Mouse (Mus musculus) mouse trophoblast stem cell (cell line): ENCODE results near the gene Fcer2a.

Experiments
- in situ Hi-C, 2 experiments: fragments of 300-500 bp; cut with MseI, MboI; formaldehyde crosslinking; loops; 2 replicates in 1 of 2; 3 replicates in 1 of 2; pipeline ENCODE4 v1.15.1; 2025

Gene Fcer2a

DNA sequence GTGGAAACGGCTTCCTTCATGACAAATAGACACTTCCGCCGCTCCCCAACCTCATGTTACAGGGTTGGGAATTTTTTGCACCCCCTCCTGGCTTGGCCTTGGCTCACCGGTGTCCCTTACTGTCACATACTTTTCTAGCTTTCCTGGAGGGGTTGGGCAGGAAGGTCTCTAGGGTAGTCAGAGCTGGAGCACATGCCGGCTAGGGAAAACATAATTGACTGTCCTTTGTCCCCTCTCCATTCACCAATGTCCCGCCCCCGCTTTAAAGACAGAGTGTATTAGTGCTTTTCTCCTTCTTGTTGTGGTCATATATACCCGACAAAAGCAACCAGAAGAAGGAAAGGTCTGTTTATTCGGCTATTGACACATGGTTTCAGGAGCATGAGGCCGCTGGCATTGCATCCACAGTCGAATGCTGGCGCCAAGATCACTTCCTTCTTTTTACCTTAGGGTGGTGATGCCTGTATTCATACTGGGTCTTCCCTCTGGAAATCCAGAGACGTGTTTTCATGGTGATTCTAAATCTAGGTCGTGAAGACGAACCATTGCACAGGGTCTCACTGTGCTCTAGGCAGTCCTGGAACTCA is 16.9 kb downstream of the Fcer2a start:
- in situ Hi-C loops: no loop called here

DNA sequence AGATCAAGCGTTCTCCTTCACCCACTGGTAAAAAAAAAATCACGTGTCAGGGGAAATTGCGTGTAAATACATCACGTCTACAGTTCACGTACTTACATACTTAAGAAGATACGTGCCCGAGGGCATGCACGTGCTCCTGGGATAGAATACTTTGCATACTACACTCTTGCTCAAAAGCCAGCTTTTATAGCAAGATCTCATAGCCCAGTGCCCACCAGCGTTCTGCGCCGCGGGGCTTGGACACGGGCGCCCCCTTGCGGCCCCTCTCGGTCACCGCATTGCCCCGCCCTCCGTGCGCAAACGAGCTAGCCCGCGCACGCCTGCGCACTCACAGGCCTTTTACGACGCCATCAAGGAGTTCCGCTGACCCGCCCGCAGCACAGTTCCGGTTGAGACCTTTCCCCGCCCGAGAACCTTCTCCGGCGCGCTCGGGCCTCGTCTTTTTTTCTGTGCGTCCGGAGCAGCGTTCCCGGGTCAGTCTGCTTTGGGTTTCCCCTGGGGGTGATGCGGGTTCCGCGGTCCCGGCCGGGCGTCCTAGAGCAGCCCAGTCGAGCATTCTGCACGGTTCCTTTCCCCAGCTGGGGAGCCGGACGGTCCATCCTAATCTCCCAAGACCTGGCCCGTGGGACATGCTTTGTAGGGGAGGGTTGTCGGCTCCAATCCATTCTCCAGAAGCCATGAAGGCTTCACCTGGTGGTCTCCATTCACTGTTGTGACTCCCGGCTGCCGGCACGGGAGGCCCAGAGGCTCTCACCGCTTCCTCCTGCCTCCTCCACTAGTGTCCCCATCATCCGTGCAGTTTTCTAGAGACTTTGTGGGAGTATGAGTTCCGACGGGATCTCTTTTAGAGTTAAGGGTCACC is 17.6 kb downstream of the Fcer2a start, which contains the start of gene Trappc5:
Trappc5 (plus strand) TSS at position 169 of the 862 bp plus-strand sequence.
- in situ Hi-C loops: no loop called here

- in situ Hi-C loops: loop anchor here in 1 of 2 experiments (5.0 kb wide), 1 partner anchor 42 kb away; the partner anchor contains the start of gene Stxbp2
Observed at GRCm38 (mm10) chr8:3674671-3675070, 19.3 kb downstream of the Fcer2a start.

DNA sequence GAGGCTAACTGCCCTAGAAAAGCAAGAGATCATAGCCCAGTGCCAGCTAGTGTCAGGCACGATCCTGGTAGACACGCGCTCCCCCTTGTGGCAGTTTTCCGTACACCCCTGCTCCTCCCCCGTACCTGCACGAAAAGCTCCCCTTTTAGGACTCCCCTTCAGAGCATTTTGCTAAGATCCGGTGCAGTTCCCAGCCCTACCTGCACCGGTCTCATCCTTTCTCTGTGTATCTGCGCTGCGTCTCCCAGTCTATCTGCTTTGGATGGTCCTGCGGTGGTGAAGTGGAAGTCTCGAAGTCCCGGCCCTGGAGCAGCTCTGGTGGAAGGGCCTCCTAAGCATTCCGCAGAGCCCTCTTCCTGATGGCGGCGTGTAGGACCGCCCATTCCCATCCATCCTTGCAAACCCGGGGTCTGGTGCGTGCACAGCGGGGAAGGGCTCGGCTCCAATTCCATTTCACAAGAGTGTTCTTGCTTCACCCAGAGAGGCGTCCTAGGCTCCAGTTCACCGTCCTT is 21.9 kb downstream of the Fcer2a start, which contains the start of gene Fcor:
Fcor (minus strand) TSS at position 383 of the 512 bp plus-strand sequence.
- in situ Hi-C loops: loop anchor here in 1 of 2 experiments (5.0 kb wide), 1 partner anchor 40 kb away; the partner anchor contains the start of gene Stxbp2

DNA sequence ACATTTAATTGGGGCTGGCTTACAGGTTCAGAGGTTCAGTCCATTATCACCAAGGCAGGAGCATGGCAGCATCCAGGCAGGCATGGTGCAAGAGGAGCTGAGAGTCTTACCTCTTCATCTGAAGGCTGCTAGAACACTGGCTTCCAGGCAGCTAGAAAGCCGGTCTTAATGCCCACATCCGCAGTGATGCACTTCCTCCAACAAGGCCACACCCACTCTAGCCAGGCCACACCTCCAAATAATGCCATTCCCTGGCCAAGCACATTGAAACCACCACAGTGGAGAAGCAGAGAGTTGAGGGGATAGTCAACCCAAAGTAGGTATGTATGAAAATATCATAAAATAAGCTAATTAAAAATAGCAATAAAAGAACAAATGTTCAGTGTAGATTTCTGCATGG is 23.6 kb downstream of the Fcer2a start:
- in situ Hi-C loops: loop anchor here in 1 of 2 experiments (5.0 kb wide), 1 partner anchor 38 kb away; the partner anchor contains the start of gene Stxbp2

DNA sequence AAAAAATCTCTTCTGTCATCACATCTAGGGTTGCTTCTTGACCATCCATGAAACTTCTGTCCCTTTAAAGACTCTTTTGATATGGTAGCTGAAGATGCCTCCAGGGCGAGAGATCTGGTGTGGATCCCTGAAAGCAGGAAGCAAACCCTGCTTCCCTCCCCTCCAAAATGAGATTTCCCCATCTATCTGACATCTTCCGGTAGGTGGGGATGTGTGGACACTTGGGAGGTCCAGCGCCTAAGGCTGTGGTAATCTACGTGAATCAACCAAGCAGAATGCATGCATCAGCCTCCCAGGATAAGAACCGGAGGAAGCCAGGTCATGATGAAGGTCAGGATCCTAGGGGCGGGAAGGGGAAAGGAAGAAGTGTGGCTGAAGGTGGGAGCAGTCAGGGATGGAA is 28.5 kb downstream of the Fcer2a start, which contains the start of gene Mcemp1:
Mcemp1 (plus strand) TSS at position 248 of the 400 bp plus-strand sequence.
- in situ Hi-C loops: no loop called here

DNA sequence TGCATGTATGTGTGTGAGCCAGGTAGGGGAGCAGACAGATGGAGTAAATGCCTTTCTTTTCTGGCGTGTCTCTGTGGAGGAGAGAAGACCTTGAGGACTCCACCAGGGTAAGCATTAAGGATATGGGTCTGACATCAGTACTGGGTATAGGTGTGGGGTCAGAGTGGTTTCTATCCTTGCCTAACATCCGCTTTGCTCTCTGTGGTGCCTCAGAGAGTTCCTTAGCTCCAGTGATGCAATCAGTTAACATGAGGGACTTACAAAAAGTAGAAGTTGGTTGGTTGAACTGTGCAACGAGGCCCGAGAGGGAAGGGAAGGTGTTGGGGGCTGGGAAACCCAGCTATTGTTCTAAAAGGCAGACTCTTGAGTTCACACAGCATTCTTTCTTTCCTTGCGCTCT is 29.6 kb downstream of the Fcer2a start:
- in situ Hi-C loops: no loop called here

GRCm38 (mm10) chr8:3660889-3661288 is 33.1 kb downstream of the Fcer2a start:
- in situ Hi-C loops: no loop called here

GRCm38 (mm10) chr8:3656725-3657381 is 37.1 kb downstream of the Fcer2a start:
- in situ Hi-C loops: no loop called here

DNA sequence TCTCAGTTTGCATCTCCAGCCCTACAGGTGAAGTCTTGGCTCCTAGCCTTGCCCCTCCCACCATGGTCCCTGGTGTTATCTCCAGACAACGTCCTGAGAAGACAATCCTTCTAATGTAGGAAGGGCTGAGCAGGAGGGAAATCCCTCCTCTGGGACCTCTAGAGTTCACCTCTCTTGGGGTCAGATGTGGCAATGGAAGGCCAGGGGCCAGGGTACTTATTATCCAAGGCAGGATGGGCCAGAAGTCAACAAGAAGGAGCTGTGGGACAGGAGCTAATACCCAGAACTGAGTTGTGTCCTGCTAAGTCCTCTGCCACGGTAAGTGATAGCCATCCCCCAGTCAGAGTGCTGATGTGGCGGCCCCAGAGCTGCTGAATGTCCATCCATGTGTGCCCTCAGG is 38.4 kb downstream of the Fcer2a start, which contains the start of gene Retn:
Retn (plus strand) TSS at position 245 of the 400 bp plus-strand sequence.
- in situ Hi-C loops: no loop called here

- in situ Hi-C loops: no loop called here
Observed at GRCm38 (mm10) chr8:3654726-3655508, 39.1 kb downstream of the Fcer2a start.

GRCm38 (mm10) chr8:3652845-3653244 is 41.1 kb downstream of the Fcer2a start:
- in situ Hi-C loops: no loop called here

DNA sequence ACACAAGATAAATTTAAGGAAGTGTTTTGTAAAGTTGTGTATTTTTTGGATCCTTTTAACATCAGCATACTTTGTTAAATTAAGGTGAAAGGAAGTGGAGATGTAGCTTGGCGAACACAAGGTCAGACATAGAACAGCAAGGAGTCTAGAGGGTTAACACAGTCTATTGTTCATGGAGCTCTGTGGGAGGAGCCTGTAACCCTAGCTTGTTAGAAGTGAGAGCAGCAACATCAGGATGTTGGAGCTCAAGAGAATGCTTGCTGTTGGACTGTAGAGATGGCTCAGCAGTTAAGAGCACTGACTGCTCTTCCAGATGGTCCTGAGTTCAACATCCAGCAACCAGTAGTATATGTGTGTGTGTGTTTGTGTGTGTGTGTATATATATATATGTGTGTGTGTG is 45.0 kb downstream of the Fcer2a start:
- in situ Hi-C loops: no loop called here

GRCm38 (mm10) chr8:3648268-3648667 is 45.7 kb downstream of the Fcer2a start:
- in situ Hi-C loops: no loop called here

DNA sequence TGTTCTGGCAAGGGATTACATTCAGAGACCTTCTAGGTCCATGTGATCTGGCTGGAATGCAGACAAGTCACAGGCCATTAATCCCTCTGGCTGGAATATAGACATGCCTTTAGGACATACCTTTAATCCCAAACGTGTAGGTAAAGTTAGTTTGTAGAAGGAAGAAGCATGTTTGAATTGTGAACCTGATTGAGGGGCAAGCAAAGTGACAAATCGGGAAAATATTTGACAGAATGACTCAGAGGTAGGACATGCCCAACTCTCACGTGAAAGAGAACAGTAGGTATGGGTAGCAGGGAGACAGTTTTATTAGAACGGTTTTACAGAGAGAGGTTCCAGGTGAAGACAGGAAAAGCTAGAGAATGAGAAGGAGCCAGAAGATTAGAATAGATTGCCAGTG is 46.4 kb downstream of the Fcer2a start:
- in situ Hi-C loops: no loop called here

- in situ Hi-C loops: no loop called here
Observed at GRCm38 (mm10) chr8:3646824-3647531, 47.0 kb downstream of the Fcer2a start.

DNA sequence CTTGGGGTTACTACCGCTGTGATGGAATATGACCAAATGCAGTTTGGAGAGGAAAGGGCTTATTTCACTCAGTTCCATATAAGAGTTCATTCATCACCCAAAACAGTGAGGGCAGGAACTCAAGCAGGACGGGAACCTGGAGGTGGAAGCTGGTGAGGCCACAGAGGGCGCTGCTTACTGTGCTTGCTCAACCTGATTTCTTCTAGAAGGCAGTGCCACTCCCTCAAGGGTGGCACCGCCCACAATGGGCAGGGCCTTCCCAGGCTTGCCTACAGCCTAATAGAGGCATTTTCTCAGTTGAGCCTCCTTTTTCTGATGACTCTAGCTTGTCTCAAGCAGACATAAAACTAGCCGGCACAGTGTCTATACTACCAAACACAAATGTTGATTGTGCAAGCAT is 48.2 kb downstream of the Fcer2a start:
- in situ Hi-C loops: no loop called here
